Mouse (Mus musculus) stomach, postnatal 0 days (tissue): Measurements from ENCODE around the gene Piwil4. TPM values are rescaled to one million over a fixed set of nuclear protein-coding genes. Genes with fewer than 3 reads are reported as not detected.

Source experiments
- ATAC-seq: fragments of 200-750 bp; cut with Nextera tagmentation; 2 replicates; pipeline ENCODE4 v1.8.0; 2017; ENCODE audit not compliant: low FRiP score, low TSS enrichment
- DNase-seq: peaks from one replicate; pipeline ENCODE4 v3.0.0-alpha.2; 2016; ENCODE audit warnings: low spot score
- H3K27ac ChIP-seq: fragments of 300-500 bp; sonication (generic); replicated peaks from 2 replicates; pipeline ENCODE4 v1.5.1; 2014; ENCODE audit warnings: mild to moderate bottlenecking, control low read depth
- H3K27me3 ChIP-seq: fragments of 300-500 bp; sonication (generic); 2 replicates; pipeline ENCODE4 v1.6.1; 2014; ENCODE audit warnings: low read length; ENCODE audit not compliant: control insufficient read depth, insufficient read depth
- H3K36me3 ChIP-seq: fragments of 300-500 bp; sonication (generic); 2 replicates; pipeline ENCODE4 v1.6.1; 2014; ENCODE audit warnings: low read length, mixed read lengths; ENCODE audit not compliant: control insufficient read depth, insufficient read depth
- H3K4me1 ChIP-seq: fragments of 300-500 bp; sonication (generic); replicated peaks from 2 replicates; pipeline ENCODE4 v1.6.1; 2014; ENCODE audit warnings: antibody characterized with exemption; ENCODE audit not compliant: control insufficient read depth, insufficient read depth
- H3K4me2 ChIP-seq: fragments of 300-500 bp; sonication (generic); replicated peaks from 2 replicates; pipeline ENCODE4 v1.6.1; 2014; ENCODE audit warnings: low read depth, mild to moderate bottlenecking, control low read depth, moderate library complexity
- H3K4me3 ChIP-seq: fragments of 300-500 bp; sonication (generic); 2 replicates; pipeline ENCODE4 v1.5.1; 2014; ENCODE audit warnings: low read depth, low read length, control low read depth
- H3K9ac ChIP-seq: fragments of 300-500 bp; sonication (generic); 2 replicates; pipeline ENCODE4 v1.6.1; 2014; ENCODE audit warnings: mild to moderate bottlenecking, low read length, control low read depth, mixed read lengths
- H3K9me3 ChIP-seq: fragments of 300-500 bp; sonication (generic); 2 replicates; pipeline ENCODE4 v1.6.1; 2016; ENCODE audit warnings: low read length; ENCODE audit not compliant: control insufficient read depth
- CTCF ChIP-seq: IDR thresholded peaks from 2 replicates; pipeline ENCODE4 v1.5.1; 2016; ENCODE audit warnings: antibody characterized with exemption, low read depth, mild to moderate bottlenecking, moderate library complexity
- EP300 ChIP-seq: optimal IDR thresholded peaks from 2 replicates; pipeline ENCODE3; 2016; ENCODE audit warnings: antibody characterized with exemption
- WGBS: fragments of 180-500 bp; shearing (Covaris S2); extraction: QIAGEN DNeasy Blood & Tissue Kit; methylation state at CpG from one replicate; pipeline ENCODE4 v1.1.7; 2014; 5-methylcytosine and 5-hydroxymethylcytosine counted together
- polyA plus RNA-seq: library from polyadenylated mRNA; unstranded; fragments of >200 nt; fragmentation: Nextera tagmentation; extraction: Ambion mirVana; gene quantifications from 2 replicates; pipeline ENCODE4 v1.2.1, GENCODE M21; 2015

The Piwil4 gene
- 0.45 and 0.53 TPM in 2 replicates for polyA plus RNA-seq

DNA sequence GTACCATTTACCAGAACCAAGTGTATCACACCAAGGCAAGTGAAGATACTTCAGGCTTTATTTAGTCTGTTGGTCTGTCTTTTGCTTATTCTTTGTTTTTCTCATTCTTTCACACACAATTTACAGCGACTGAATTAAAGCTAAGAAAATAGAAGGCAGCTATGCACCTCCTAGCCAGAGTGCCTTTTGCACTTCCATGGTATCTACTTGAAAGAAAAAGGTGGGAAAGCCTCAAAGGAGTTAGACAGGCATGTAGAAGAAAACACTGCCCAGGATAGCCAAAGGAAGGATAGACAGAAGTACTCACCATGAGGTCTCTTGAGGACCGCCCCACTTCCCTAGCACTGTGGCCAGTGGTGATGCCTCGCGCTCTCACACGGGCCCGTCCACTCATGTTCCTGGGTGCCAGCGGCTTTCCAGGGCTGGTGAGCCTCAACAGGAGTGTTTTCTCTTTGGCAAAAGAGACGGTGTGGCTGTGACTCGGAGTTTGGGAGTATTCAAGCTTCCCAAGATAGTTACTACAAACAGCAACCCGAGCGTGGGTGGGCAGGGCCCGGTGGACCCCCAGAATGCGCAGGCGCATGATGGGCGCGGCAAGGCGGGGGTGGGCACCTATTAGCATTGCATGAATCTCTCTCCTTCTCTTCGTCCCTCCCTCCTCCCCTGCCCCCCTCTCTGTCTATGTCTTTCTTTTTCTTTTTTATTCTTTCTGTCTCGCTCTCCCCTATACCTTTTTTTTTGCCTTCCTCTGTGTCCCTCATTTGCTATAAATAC, at the start of gene Piwil4:
Gene Piwil4 (minus strand): TSS at position 583 of the 774 bp plus-strand sequence.
- Histone ChIP-seq H3K27me3 (no peaks in the 10 kb centered on the region), H3K4me3 (no peak within 1 kb of the TSS), H3K9me3 (no peaks in the 10 kb centered on the region), H3K4me1 (no peaks in the 10 kb centered on the region), H3K27ac (no peak within 1 kb of the TSS), H3K9ac (no peak within 1 kb of the TSS), H3K36me3 (no peaks in the 10 kb centered on the region), H3K4me2 (no peak within 1 kb of the TSS)
- TF ChIP-seq EP300: no peak
- TF ChIP-seq CTCF: no peak
- ATAC-seq (no peak), DNase-seq (no peak)
- whole genome bisulfite sequencing: 84% methylated on average over 19 of the region's 19 CpGs

DNA sequence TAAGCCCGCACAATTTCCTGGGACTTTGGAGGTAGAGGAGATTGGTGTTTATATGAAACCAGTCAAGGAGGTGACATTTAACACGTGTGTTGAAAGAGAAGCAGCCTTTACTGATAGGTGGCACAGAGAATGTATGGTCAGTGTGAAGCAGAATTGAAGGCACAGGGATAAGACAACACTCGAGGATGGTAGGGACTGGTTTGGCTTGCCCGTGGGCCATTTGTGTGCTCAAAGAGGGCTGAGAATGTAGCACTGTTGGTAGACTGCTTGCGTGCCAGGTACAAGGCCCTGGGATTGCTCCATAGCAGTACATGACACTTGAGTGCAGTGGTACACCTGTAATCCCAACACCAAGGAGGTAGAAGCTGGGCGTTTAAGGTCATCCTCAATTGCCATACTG, 46.8 kb upstream of the Piwil4 start:
- no peak for ATAC-seq
- Histone ChIP-seq H3K4me1 (no peaks in the 10 kb centered on the region), H3K9ac (no peak overlapping the region), H3K27ac (no peak overlapping the region), H3K36me3 (peaks cover 4% of the 10 kb centered on the region; the same call in 1 of the 2 replicates), H3K4me2 (no peak overlapping the region), H3K9me3 (no peaks in the 10 kb centered on the region), H3K4me3 (no peak overlapping the region), H3K27me3 (no peaks in the 10 kb centered on the region)
- 91% methylated on average over 6 of the region's 6 CpGs for WGBS
- TF ChIP-seq CTCF (no peak), EP300 (no peak)
- DNase-seq: no peak

DNA sequence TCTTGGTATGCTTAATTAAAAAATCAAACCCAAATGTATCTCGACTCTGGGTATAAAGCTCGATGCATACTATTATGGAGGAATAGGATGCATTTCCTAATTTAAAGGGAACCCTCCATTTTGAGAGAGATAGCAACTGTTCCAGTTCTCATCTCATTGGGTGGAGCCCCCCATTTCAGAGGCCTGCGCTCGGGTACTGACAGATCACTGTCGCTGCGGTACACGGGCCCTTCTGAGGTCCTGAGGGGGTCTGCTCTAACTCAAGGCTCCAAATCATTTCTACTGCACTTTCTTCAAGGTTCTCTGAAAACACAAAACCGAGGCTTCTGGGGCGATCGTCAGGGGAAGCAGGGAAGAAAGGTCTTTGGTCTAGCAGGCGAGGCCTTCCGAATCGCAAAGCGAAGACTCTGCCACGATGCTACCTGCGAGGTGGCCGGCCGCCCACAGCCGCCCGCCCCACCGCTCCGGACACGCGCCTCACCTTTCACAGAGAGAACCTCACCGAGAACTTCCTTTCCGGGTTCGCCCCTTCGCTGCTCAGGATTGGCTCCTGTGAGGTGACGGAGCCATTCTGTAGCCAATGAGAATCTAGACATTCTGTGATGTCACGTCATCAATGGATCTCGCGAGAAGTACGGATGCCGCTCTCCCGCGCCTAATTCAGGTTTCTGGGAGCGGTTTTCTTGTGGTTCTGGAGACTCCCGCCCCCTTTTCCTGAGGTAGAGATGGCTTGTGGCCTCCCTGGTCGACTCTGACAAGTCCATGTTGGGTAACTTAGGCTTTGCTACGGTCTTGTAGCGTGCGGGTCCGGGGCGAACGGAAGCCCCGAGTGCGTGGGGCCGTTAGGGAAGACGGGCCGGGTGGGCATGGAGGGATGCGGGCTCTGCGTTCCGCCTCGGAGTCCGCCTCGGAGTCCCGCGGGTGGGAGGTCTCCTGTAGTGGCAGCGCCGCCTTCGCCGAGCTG, 43.8 kb upstream of the Piwil4 start, which contains the start of the genes Mre11a and Ankrd49:
Gene Mre11a (plus strand): TSS at position 616 of the 964 bp plus-strand sequence.
Gene Ankrd49 (minus strand): TSS at position 818 of the 964 bp plus-strand sequence.
- H3K9me3 ChIP-seq: no peaks in the 10 kb centered on the region
- H3K4me2 ChIP-seq: peak within 1 kb of the TSS; percentile 56
- H3K9ac ChIP-seq: peak within 1 kb of the TSS; percentile 80
- no peaks in the 10 kb centered on the region for H3K27me3 ChIP-seq
- peak within 1 kb of the TSS; percentile 94 for H3K27ac ChIP-seq
- 0 out of 2 replicates have a peak, but pooled peaks cover 4% of the 10 kb centered on the region for H3K36me3 ChIP-seq
- TF ChIP-seq EP300 (peak; percentile 99), CTCF (peak; percentile 25; the same call in 1 of the 2 replicates)
- H3K4me3 ChIP-seq: peak within 1 kb of the TSS; percentile 59
- DNase-seq (peak; percentile 93), ATAC-seq (peak; percentile 99)
- under 1% methylated on average over 62 of the region's 62 CpGs for WGBS
- H3K4me1 ChIP-seq: no peaks in the 10 kb centered on the region

DNA sequence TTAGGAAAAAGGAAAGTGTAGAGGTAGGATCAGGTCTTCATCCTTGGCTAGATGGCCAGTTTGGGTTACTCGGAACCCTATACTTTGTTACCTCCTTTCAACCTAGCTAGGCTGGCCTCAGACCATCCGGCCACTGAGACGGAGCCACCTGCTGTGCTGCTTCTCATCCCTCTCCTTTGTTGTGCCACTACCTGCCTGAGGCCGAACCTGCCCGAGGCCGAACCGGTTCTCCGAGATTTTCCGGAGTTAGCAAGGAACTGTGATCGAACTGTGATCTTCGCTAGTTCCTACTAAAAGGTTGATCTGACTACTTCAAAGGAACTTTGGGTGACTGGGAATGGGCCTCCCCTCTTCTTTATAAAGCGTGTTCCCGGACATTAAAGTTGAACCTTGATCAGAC, 37.8 kb upstream of the Piwil4 start:
- Histone ChIP-seq H3K27me3 (no peaks in the 10 kb centered on the region), H3K4me3 (no peak overlapping the region), H3K27ac (no peak overlapping the region), H3K36me3 (0 out of 2 replicates have a peak, but pooled peaks cover 4% of the 10 kb centered on the region), H3K9me3 (no peaks in the 10 kb centered on the region), H3K4me2 (no peak overlapping the region), H3K9ac (no peak overlapping the region), H3K4me1 (no peaks in the 10 kb centered on the region)
- DNase-seq (peak; percentile 50), ATAC-seq (no peak)
- 35% methylated on average over 13 of the region's 13 CpGs for WGBS
- no peak for TF ChIP-seq CTCF
- no peak for TF ChIP-seq EP300

DNA sequence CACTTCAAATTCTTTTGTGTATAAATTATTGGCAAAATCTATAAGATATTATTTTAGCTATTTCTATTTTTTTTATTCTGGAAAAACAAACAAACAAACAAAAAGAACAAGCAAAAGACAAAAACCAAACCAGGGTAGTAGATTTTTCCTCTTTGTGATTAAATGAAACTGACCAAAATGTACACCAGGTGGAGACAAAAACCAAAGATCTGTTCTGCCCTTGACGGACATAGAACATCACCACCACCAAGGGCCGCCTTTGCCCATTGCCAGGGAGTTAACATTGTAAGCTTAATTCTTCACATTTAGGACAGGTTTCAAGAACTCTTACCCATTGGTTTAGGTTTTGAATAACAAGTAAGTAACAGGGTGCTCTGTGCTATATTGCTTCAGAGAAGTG, 33.3 kb upstream of the Piwil4 start:
- WGBS: 33% methylated on average over 2 of the region's 2 CpGs
- H3K36me3 ChIP-seq: no peaks in the 10 kb centered on the region
- no peaks in the 10 kb centered on the region for H3K9me3 ChIP-seq
- no peak overlapping the region for H3K9ac ChIP-seq
- H3K4me3 ChIP-seq: no peak overlapping the region
- no peak overlapping the region for H3K27ac ChIP-seq
- 0 out of 2 replicates have a peak, but pooled peaks cover 2% of the 10 kb centered on the region for H3K4me1 ChIP-seq
- no peak for ATAC-seq
- DNase-seq: no peak
- no peak overlapping the region for H3K4me2 ChIP-seq
- TF ChIP-seq EP300 (no peak), CTCF (peak; percentile 68)
- H3K27me3 ChIP-seq: no peaks in the 10 kb centered on the region
